Mouse (Mus musculus): Measurements from ENCODE around the gene Tmem160.

DNA sequence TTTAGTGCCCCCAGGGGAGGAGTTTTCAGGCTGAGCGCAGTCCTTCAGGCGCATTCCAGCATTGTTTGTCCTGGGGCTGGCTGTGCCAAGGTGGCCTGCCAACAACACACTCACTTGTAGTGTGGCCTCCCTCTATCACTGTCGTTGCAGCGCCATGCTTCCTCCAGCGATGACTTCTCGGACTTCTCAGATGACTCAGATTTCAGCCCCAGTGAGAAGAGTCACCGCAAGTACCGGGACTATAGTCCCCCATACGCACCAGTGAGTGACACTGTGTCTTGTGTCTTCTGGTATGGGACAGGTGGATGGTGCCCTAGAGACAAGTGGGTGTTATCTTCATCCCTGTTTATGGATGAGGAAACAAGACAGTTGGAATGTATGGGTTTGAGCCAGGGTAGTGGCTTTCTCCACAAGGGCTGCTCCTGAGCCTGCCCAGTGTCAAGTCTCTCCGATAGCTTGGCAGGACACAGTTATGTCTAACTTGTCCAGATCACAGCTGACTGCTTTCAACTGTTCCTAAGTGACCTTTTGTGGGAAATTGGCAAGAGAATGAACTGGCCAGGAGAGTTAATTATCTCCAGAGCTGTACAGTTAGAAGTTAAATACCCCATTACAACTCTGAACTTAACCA, 35.3 kb upstream of the Tmem160 start:
- TF ChIP-seq POLR2A (IDR thresholded peaks at IDR 0.05; ENCODE audit: insufficient read length, low read depth) (no peak), E2F4 (IDR thresholded peaks at IDR 0.05; ENCODE audit: insufficient read depth) (no peak), MAX (IDR thresholded peaks at IDR 0.05; ENCODE audit: low read depth) (no peak), POLR2AphosphoS2 (IDR thresholded peaks at IDR 0.05; ENCODE audit: insufficient read length, low read depth) (no peak), USF1 (IDR thresholded peaks at IDR 0.05; ENCODE audit: low read depth) (no peak), TCF12 (IDR thresholded peaks at IDR 0.05; ENCODE audit: insufficient read depth, poor library complexity, severe bottlenecking) (no peak), MYOG (IDR thresholded peaks at IDR 0.05; ENCODE audit: control insufficient read depth in 1 of 3, insufficient read depth in 1 of 3, insufficient read length in 2 of 3, low read depth in 2 of 3) (peak in 1 of 3 experiments; percentile 12), CEBPB (IDR thresholded peaks at IDR 0.05; ENCODE audit: insufficient read depth, poor library complexity, severe bottlenecking) (no peak), MYOD1 (IDR thresholded peaks at IDR 0.05; ENCODE audit: control insufficient read depth in 1 of 3, insufficient read length in 2 of 3, low read depth in 2 of 3) (peak in 1 of 3 experiments; percentile 36)
